Mouse (Mus musculus): ENCODE measurements at regions not wholly inside any gene's neighbourhood (a gene's known extent, or its start where the extent isn't known, plus 50 kb on each side); places are given as distances from the start of the nearest gene placed in this dataset.

DNA sequence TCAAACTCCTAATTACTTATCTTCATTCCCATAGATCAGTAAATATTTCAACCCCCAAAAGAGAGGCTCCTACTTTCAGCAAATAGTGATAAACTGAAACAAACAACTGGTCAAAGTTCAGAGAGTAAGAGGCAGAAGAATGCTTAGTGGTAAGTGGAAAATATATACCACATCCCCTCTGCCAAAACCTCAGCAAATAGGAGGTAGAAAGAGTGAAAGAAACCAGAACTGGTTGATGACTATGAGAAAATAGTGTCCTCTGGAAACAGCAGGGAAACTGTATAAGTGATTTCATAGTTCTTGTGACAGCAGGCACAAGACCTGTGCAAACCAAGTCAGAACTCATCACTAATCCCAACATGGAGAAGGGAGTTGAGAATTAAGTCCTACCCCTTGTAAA is 980.8 kb upstream of the Cited2 start:
- H3K36me3 ChIP-seq: no peaks in the 10 kb centered on the region
- no peak overlapping the region for H3K4me3 ChIP-seq (replicated peaks)
- H3K27ac ChIP-seq: no peak overlapping the region
- no peaks in the 10 kb centered on the region for H3K27me3 ChIP-seq
- no peak overlapping the region for H3K4me2 ChIP-seq
- no peak overlapping the region for H3K9ac ChIP-seq (replicated peaks)
- no peaks in the 10 kb centered on the region for H3K9me3 ChIP-seq
- no peaks in the 10 kb centered on the region for H3K4me1 ChIP-seq (replicated peaks)
- ATAC-seq (ENCODE audit: insufficient number of reproducible peaks, insufficient read depth, low FRiP score, low TSS enrichment, low read depth): no peak

DNA sequence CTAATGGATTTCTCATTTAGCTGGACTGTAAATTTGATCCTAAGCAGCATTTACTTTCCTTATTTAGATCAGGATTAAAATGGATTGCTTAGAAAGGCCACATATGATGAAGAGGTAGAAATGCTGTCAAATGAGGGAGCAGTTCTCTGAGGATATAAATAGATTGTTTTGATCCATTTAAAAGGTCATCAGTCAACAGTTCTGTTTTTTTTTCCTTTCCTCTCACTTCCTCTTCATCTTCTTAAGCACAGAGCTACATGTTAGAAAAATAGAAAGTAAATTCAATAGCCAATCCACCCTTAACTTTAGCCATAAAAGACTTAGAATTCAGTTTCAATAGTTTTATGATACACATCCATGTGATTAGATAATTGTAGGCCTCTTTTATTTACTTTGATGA is 971.5 kb upstream of the Cited2 start:
- no peak overlapping the region for H3K4me2 ChIP-seq
- H3K27me3 ChIP-seq: no peaks in the 10 kb centered on the region
- ATAC-seq (ENCODE audit: insufficient number of reproducible peaks, insufficient read depth, low FRiP score, low TSS enrichment, low read depth): no peak
- H3K27ac ChIP-seq: no peak overlapping the region
- no peaks in the 10 kb centered on the region for H3K36me3 ChIP-seq
- no peak overlapping the region for H3K4me3 ChIP-seq (replicated peaks)
- no peaks in the 10 kb centered on the region for H3K9me3 ChIP-seq
- no peak overlapping the region for H3K9ac ChIP-seq (replicated peaks)
- no peaks in the 10 kb centered on the region for H3K4me1 ChIP-seq (replicated peaks)

DNA sequence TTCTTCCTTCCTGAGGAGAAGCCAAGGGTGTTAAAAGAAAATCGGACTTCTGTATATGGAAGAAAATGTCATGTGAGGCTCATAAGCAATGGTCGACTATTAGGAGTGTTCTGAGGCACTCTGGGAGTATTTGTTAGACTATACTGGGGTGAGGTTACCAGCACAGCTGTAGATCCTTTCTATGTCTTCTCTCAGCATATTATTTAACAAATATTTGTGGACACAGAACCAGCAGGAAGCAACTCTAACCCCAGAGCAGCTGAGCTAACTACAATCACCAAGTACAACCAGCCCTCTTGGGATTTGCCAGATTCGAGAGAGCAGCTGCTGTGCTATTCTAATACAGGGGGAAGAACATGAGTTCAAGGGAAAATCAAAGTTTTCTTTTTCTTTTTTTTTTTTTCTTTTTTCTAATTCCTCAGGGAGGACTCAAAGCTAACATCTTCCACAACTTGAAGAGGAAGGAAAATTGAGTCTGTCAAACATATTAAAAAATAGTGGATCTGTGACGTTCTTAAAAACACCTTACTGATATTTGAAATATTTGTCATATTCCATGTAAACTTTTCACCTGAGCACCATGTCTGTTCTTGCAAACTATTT is 933.3 kb upstream of the Cited2 start:
- Histone ChIP-seq H3K4me2 (no peak overlapping the region), H3K27ac (no peak overlapping the region), H3K9ac (replicated peaks) (no peak overlapping the region), H3K4me1 (replicated peaks) (peaks cover 5% of the 10 kb centered on the region; the same call in 1 of the 2 replicates), H3K4me3 (replicated peaks) (no peak overlapping the region), H3K9me3 (no peaks in the 10 kb centered on the region), H3K27me3 (no peaks in the 10 kb centered on the region), H3K36me3 (no peaks in the 10 kb centered on the region)
- WGBS: 55% methylated on average over 4 of the region's 4 CpGs
- no peak for ATAC-seq (ENCODE audit: insufficient number of reproducible peaks, insufficient read depth, low FRiP score, low TSS enrichment, low read depth)

DNA sequence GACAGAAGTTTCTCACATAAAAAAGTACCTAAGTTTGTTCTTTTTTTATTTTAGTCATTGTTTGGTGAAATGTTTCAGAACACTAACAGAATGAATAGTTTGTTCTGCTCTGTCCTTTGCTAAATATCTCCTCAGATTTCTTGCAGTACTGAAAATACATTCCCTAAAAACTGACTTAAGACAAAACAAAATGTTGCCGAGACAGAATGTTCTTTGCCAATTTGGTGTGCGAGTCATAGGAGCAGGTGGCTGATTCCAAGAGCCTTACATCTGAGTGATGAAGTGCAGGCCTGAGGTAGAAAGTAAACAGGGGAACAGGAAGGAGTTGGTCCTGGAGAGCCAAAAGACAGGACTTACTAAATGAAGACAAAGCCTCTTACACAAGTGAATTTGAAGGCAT is 919.0 kb upstream of the Cited2 start:
- Histone ChIP-seq H3K27me3 (no peaks in the 10 kb centered on the region), H3K9ac (replicated peaks) (no peak overlapping the region), H3K4me3 (replicated peaks) (no peak overlapping the region), H3K27ac (no peak overlapping the region), H3K36me3 (no peaks in the 10 kb centered on the region), H3K9me3 (no peaks in the 10 kb centered on the region), H3K4me2 (no peak overlapping the region), H3K4me1 (replicated peaks) (no peaks in the 10 kb centered on the region)
- WGBS: 67% methylated on average over 2 of the region's 2 CpGs
- no peak for ATAC-seq (ENCODE audit: insufficient number of reproducible peaks, insufficient read depth, low FRiP score, low TSS enrichment, low read depth)

DNA sequence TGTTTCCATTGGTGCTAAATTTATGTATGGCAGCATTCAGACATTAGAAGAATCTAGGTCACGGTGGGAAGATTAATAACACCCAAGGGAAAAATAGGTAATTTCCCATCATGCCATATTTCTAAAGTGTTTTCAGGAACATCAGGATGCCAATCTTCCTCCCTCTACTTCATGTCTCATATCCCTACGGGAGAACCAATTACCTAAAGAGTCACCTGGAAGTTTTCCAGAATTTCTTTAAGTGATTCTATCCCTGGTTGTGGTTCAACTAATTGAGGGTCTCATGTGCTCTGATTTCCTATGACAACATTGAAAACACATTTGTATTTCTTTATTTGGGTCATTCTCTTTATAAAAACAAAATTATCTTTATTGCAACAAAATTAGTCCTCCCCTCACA is 912.3 kb upstream of the Cited2 start:
- 47% methylated on average over 2 of the region's 2 CpGs for WGBS
- no peak overlapping the region for H3K27ac ChIP-seq

DNA sequence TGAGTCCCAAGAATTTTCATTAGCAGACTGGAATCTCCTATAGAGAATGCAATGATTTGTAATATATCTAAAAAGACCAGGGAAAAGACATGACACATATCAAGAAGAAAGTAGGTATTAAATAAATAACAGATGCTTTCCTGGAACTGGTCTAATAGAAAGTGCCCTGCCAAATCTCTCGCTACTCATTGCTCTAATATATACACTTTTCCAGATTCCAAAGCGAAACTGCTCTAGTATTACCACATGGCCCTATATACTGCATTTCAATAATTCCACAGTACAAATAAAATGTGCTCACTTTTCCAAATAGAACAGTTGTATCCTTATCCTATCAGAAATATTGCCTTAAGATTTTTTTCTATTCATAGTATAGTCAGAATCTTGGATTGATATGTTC is 909.0 kb upstream of the Cited2 start:
- no peak overlapping the region for H3K4me3 ChIP-seq (replicated peaks)
- 62% methylated on average over 2 of the region's 2 CpGs for WGBS

More for the DNA sequence above, 912.3 kb upstream of the Cited2 start:
- Histone ChIP-seq H3K4me2 (no peak overlapping the region), H3K9me3 (no peaks in the 10 kb centered on the region), H3K9ac (replicated peaks) (no peak overlapping the region), H3K36me3 (no peaks in the 10 kb centered on the region), H3K27me3 (no peaks in the 10 kb centered on the region), H3K4me1 (replicated peaks) (no peaks in the 10 kb centered on the region), H3K4me3 (replicated peaks) (no peak overlapping the region)
- no peak for ATAC-seq (ENCODE audit: insufficient number of reproducible peaks, insufficient read depth, low FRiP score, low TSS enrichment, low read depth)

DNA sequence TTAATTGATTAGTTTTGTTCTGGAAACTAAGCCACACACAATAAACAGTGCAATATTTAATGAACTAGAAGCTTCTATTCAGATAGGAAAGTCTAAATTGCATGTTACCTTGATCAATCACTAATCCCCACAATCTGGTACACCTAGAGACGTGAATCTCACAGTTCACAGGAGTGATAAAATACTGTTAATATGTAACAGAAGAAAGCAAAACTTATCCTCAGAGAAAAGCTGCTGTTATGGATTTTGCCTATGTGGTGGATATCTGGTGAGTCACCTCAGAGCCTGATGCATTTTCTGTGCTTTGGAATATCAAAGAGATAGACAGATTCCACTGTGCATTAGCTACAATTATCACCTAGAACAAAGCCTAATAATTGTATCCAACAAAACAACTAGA is 861.5 kb upstream of the Cited2 start:
- H3K27ac ChIP-seq: no peak overlapping the region
- H3K9ac ChIP-seq (replicated peaks): no peak overlapping the region
- 71% methylated on average over 1 of the region's 1 CpGs for WGBS
- H3K4me2 ChIP-seq: no peak overlapping the region
- no peaks in the 10 kb centered on the region for H3K27me3 ChIP-seq
- no peaks in the 10 kb centered on the region for H3K36me3 ChIP-seq
- no peak for ATAC-seq (ENCODE audit: insufficient number of reproducible peaks, insufficient read depth, low FRiP score, low TSS enrichment, low read depth)
- no peak overlapping the region for H3K4me3 ChIP-seq (replicated peaks)
- no peaks in the 10 kb centered on the region for H3K9me3 ChIP-seq
- no peaks in the 10 kb centered on the region for H3K4me1 ChIP-seq (replicated peaks)

More for the DNA sequence above, 909.0 kb upstream of the Cited2 start:
- Histone ChIP-seq H3K9me3 (no peaks in the 10 kb centered on the region), H3K27ac (no peak overlapping the region), H3K4me2 (no peak overlapping the region), H3K36me3 (no peaks in the 10 kb centered on the region), H3K27me3 (no peaks in the 10 kb centered on the region), H3K4me1 (replicated peaks) (no peaks in the 10 kb centered on the region), H3K9ac (replicated peaks) (no peak overlapping the region)
- ATAC-seq (ENCODE audit: insufficient number of reproducible peaks, insufficient read depth, low FRiP score, low TSS enrichment, low read depth): no peak

DNA sequence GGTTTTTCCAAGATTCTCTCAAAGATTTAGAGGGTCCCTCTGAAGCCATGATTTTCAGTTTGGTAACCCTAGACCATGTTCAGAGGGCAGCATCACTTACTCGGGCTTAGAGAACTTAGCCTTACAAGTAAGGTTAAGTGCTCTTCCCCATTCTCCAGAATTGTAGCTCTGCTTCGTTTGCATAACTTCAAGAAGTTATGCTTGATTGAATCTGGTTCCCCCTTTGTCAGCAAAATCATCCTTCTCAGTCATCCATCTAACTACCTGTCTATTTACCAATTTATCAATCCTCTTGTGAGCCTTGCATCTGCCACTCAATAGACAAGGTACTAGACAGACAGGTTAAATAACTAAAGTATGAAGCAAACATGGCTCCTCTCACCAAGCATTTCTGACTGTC is 856.1 kb upstream of the Cited2 start:
- Histone ChIP-seq H3K4me1 (replicated peaks) (no peaks in the 10 kb centered on the region), H3K27me3 (no peaks in the 10 kb centered on the region), H3K4me3 (replicated peaks) (no peak overlapping the region), H3K4me2 (no peak overlapping the region), H3K27ac (no peak overlapping the region), H3K9ac (replicated peaks) (no peak overlapping the region), H3K36me3 (no peaks in the 10 kb centered on the region), H3K9me3 (no peaks in the 10 kb centered on the region)
- WGBS: 82% methylated on average over 2 of the region's 2 CpGs
- no peak for ATAC-seq (ENCODE audit: insufficient number of reproducible peaks, insufficient read depth, low FRiP score, low TSS enrichment, low read depth)

DNA sequence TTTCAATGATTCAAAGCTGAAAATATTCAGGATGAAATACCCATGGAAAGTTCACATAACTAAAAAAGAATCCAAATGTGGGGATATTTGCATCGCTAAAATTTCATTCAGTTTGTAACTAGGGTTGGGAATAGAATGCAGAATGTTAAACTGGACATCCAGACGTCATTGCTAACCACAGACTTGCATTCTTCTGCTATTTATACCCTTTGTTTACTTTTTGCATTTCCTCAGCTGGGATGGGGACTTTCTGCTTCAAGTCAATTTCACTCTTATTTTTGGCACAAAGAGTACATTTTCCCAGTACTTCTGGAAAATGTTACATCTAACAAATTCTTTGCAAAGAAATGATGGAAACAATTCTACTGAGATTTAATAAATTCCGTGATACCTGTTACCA is 848.9 kb upstream of the Cited2 start:
- Histone ChIP-seq H3K4me2 (no peak overlapping the region), H3K4me1 (replicated peaks) (no peaks in the 10 kb centered on the region), H3K27me3 (no peaks in the 10 kb centered on the region), H3K9me3 (no peaks in the 10 kb centered on the region), H3K27ac (no peak overlapping the region), H3K9ac (replicated peaks) (no peak overlapping the region), H3K4me3 (replicated peaks) (no peak overlapping the region), H3K36me3 (no peaks in the 10 kb centered on the region)
- 74% methylated on average over 3 of the region's 3 CpGs for WGBS
- no peak for ATAC-seq (ENCODE audit: insufficient number of reproducible peaks, insufficient read depth, low FRiP score, low TSS enrichment, low read depth)

DNA sequence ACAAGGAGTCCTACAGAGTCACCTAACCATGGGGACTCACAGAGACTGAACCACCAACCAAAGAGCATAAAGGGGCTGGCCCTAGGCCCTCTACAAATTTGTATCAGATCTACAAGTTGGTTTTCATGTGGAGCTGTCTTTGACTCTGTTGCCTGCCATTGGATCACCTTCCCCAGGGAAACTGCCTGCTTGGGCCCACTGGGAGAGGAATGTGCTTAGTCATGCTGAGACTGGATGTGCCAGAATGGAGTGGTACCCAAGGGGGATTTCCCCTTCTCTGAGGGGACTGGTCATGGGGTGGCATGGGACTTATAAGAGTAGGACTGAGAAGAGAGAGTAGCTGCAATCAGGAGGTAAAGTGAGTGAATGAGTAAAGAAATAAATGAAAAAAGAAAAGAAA is 844.8 kb upstream of the Cited2 start:
- Histone ChIP-seq H3K36me3 (no peaks in the 10 kb centered on the region), H3K27me3 (no peaks in the 10 kb centered on the region), H3K9me3 (no peaks in the 10 kb centered on the region), H3K9ac (replicated peaks) (no peak overlapping the region), H3K27ac (no peak overlapping the region), H3K4me2 (no peak overlapping the region), H3K4me3 (replicated peaks) (no peak overlapping the region), H3K4me1 (replicated peaks) (no peaks in the 10 kb centered on the region)
- no peak for ATAC-seq (ENCODE audit: insufficient number of reproducible peaks, insufficient read depth, low FRiP score, low TSS enrichment, low read depth)

DNA sequence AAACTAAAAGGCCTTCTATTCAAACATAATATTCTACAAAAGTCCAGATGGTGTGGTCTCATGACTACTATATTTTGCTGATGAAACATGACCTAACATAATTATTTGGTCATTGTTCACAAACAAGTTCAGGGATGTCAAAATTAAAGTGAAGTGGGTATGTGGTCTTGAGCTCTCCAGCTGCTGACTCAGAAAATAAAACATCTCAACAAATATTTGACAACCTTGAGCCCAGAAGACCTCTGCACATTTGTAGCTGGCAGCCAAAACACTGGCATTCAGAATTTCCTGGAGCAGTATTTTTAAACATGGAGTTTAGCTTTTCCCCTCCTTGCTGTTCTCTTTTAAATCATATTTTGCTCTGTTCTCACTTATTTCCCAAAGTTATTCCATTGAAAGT is 829.7 kb upstream of the Cited2 start:
- Histone ChIP-seq H3K4me1 (replicated peaks) (no peaks in the 10 kb centered on the region), H3K4me2 (no peak overlapping the region), H3K9ac (replicated peaks) (no peak overlapping the region), H3K4me3 (replicated peaks) (no peak overlapping the region), H3K36me3 (no peaks in the 10 kb centered on the region), H3K27ac (no peak overlapping the region), H3K9me3 (no peaks in the 10 kb centered on the region), H3K27me3 (no peaks in the 10 kb centered on the region)
- no peak for ATAC-seq (ENCODE audit: insufficient number of reproducible peaks, insufficient read depth, low FRiP score, low TSS enrichment, low read depth)

DNA sequence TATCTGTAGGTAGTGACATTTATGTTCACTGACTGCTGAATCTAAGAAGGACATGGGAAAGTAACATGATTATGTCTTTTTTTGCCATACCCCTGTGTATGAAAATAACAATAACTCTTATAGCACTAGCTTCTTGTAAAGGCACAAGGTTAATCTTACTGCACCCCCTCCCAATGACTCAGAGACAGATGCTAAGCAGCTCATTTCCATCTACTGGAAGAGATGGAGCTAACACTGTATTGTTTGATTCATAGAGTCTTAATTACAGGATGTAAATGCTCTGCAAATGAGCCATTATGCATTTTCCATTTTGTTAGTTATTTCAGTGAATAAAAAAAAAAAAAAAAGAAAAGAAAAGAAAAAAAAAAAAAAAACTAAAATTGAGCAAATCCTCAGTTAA is 827.7 kb upstream of the Cited2 start:
- Histone ChIP-seq H3K27ac (no peak overlapping the region), H3K9me3 (no peaks in the 10 kb centered on the region), H3K36me3 (no peaks in the 10 kb centered on the region), H3K4me2 (no peak overlapping the region), H3K4me1 (replicated peaks) (no peaks in the 10 kb centered on the region), H3K27me3 (no peaks in the 10 kb centered on the region), H3K4me3 (replicated peaks) (no peak overlapping the region), H3K9ac (replicated peaks) (no peak overlapping the region)
- no peak for ATAC-seq (ENCODE audit: insufficient number of reproducible peaks, insufficient read depth, low FRiP score, low TSS enrichment, low read depth)

Measured in limb, embryonic 12.5 days (tissue).